Mouse (Mus musculus): ENCODE results near the gene Pgam5. TPM values are rescaled to one million over a fixed set of nuclear protein-coding genes. Genes with fewer than 3 reads are reported as not detected.
A peak's percentile ranks its signal among the peaks of the same experiment; 100 is the strongest.

Pgam5 gene
- polyA plus RNA-seq, 1 experiment from 2014 or later = 87.7 TPM

- H3K9me3 ChIP-seq = no peaks in the 10 kb centered on the region
- H3K4me2 ChIP-seq = peak overlapping the region; percentile 74
- H3K27ac ChIP-seq = peak overlapping the region; percentile 97
- H3K27me3 ChIP-seq = no peaks in the 10 kb centered on the region
- peaks cover 21% of the 10 kb centered on the region for H3K4me1 ChIP-seq (replicated peaks)
- H3K36me3 ChIP-seq = peaks cover 31% of the 10 kb centered on the region
- 10% methylated on average over 8 of the region's 8 CpGs for WGBS
- no peak for ATAC-seq (ENCODE audit: insufficient number of reproducible peaks, insufficient read depth, low FRiP score, low TSS enrichment, low read depth)
- peak overlapping the region; percentile 96 for H3K4me3 ChIP-seq (replicated peaks)
- peak overlapping the region; percentile 92 for H3K9ac ChIP-seq (replicated peaks)
These were observed 39.3 kb downstream of the Pgam5 start for GRCm38 (mm10) chr5:110230401-110230779.

GRCm38 (mm10) chr5:110227336-110227883 lies 42.3 kb downstream of the Pgam5 start:
- Histone ChIP-seq H3K4me1 (replicated peaks) (peaks cover 14% of the 10 kb centered on the region), H3K4me2 (no peak overlapping the region), H3K9me3 (no peaks in the 10 kb centered on the region), H3K4me3 (replicated peaks) (no peak overlapping the region), H3K27me3 (no peaks in the 10 kb centered on the region), H3K27ac (no peak overlapping the region), H3K9ac (replicated peaks) (no peak overlapping the region), H3K36me3 (peaks cover 43% of the 10 kb centered on the region)
- WGBS = 31% methylated on average over 1 of the region's 1 CpGs
- no peak for ATAC-seq (ENCODE audit: insufficient number of reproducible peaks, insufficient read depth, low FRiP score, low TSS enrichment, low read depth)

DNA sequence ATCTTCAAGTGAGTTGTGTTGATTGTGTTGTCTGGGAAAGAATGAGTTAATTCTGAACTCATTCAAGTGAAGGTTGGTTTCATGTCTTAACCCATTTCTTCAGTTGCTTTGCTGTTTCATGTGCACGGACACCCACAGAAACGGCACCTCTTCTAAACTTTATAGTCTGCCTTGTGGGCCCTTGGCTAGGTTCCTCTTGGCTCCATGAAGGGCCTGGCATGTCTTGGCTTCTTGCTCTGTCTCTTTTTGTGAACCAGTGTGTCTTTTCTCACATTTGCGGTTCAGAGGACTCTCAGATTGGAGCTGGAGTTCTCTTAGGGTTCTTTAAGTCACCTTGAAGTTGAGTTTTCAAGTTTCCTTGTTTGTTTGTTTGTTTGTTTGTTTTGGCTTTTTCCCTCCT lies 44.7 kb downstream of the Pgam5 start:
- no peak overlapping the region for H3K9ac ChIP-seq (replicated peaks)
- peaks cover 3% of the 10 kb centered on the region; the same call in 1 of the 2 replicates for H3K4me1 ChIP-seq (replicated peaks)
- H3K9me3 ChIP-seq = no peaks in the 10 kb centered on the region
- peaks cover 66% of the 10 kb centered on the region for H3K36me3 ChIP-seq
- 82% methylated on average over 3 of the region's 3 CpGs for WGBS
- no peak overlapping the region for H3K4me3 ChIP-seq (replicated peaks)
- no peak for ATAC-seq (ENCODE audit: insufficient number of reproducible peaks, insufficient read depth, low FRiP score, low TSS enrichment, low read depth)
- H3K27ac ChIP-seq = no peak overlapping the region
- H3K4me2 ChIP-seq = no peak overlapping the region
- H3K27me3 ChIP-seq = no peaks in the 10 kb centered on the region

DNA sequence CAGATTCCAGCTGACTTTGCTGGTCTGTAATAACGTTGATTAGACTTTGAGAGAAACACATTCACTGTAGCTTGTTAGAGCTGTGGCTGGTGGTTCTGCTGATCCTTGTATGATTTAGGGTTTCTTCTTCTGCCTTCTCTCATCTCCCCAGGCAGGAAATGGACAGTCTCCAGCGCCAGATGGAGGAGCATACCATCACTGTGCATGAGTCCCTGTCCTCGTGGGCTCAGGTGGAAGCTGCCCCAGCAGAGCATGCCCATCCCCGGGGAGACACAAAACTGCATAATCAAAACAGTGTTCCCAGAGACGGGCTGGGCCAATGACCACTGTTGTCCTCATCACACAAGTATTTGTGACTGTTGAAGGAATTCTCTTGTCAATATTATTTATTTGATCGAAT lies 47.0 kb downstream of the Pgam5 start:
- Histone ChIP-seq H3K27me3 (no peaks in the 10 kb centered on the region), H3K27ac (no peak overlapping the region), H3K4me3 (replicated peaks) (no peak overlapping the region), H3K4me2 (no peak overlapping the region), H3K9ac (replicated peaks) (no peak overlapping the region), H3K4me1 (replicated peaks) (no peaks in the 10 kb centered on the region), H3K36me3 (peaks cover 87% of the 10 kb centered on the region), H3K9me3 (no peaks in the 10 kb centered on the region)
- WGBS = 81% methylated on average over 6 of the region's 6 CpGs
- no peak for ATAC-seq (ENCODE audit: insufficient number of reproducible peaks, insufficient read depth, low FRiP score, low TSS enrichment, low read depth)

DNA sequence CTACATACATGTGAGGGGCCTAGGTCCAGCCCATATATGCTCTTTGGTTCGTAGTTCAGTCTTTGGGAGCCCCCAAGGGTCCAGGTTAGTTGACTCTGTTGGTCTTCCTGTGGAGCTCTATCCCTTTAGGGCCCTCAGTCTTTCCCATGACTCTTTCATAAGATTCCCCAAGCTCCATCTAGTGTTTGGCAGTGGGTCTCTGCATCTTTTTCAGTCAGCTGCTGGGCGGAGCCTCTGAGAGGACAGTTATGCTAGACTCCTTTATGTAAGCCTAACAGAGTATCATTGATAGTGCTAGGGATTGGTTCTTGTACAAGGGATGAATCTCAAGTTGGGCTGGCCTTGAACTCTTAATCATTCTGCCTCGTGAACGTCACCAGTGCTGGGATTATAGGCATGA lies 49.4 kb downstream of the Pgam5 start:
- Histone ChIP-seq H3K9ac (replicated peaks) (no peak overlapping the region), H3K4me1 (replicated peaks) (no peaks in the 10 kb centered on the region), H3K4me3 (replicated peaks) (no peak overlapping the region), H3K4me2 (no peak overlapping the region), H3K27ac (no peak overlapping the region), H3K9me3 (no peaks in the 10 kb centered on the region), H3K27me3 (no peaks in the 10 kb centered on the region), H3K36me3 (peaks cover 93% of the 10 kb centered on the region)
- ATAC-seq (ENCODE audit: insufficient number of reproducible peaks, insufficient read depth, low FRiP score, low TSS enrichment, low read depth) = no peak
- 92% methylated on average over 4 of the region's 4 CpGs for WGBS

DNA sequence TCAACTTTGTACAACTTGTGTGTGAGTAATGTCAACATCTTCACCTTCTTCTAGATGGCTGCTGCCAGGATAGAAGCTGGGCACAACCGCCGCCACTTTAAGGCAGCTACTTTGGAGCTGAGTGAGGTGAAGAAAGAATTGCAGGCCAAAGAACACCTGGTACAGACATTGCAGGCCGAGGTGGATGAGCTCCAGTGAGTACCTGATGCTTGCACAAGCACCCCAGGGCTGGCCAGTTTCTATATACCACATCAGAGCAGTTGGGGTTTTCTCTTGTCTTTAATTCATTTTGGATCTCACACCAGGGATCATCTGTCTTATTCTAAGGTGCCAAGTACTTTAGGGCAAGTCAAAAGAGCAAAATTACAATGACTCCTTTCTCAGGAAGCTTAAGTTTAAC lies 52.9 kb downstream of the Pgam5 start:
- H3K9me3 ChIP-seq = no peaks in the 10 kb centered on the region
- 88% methylated on average over 3 of the region's 3 CpGs for WGBS
- H3K36me3 ChIP-seq = peaks cover 98% of the 10 kb centered on the region

GRCm38 (mm10) chr5:110211312-110211711 lies 58.4 kb downstream of the Pgam5 start:
- ATAC-seq (ENCODE audit: insufficient number of reproducible peaks, insufficient read depth, low FRiP score, low TSS enrichment, low read depth) = no peak
- H3K9ac ChIP-seq (replicated peaks) = no peak overlapping the region
- H3K27me3 ChIP-seq = no peaks in the 10 kb centered on the region
- H3K4me2 ChIP-seq = no peak overlapping the region
- no peaks in the 10 kb centered on the region for H3K9me3 ChIP-seq
- H3K4me3 ChIP-seq (replicated peaks) = no peak overlapping the region
- no peaks in the 10 kb centered on the region for H3K4me1 ChIP-seq (replicated peaks)
- no peak overlapping the region for H3K27ac ChIP-seq
- WGBS = 86% methylated on average over 2 of the region's 2 CpGs
- peaks cover 97% of the 10 kb centered on the region for H3K36me3 ChIP-seq

More for the DNA sequence above, 52.9 kb downstream of the Pgam5 start:
- Histone ChIP-seq H3K4me3 (replicated peaks) (no peak overlapping the region), H3K4me2 (no peak overlapping the region), H3K4me1 (replicated peaks) (no peaks in the 10 kb centered on the region), H3K27ac (no peak overlapping the region), H3K9ac (replicated peaks) (no peak overlapping the region), H3K27me3 (no peaks in the 10 kb centered on the region)
- ATAC-seq (ENCODE audit: insufficient number of reproducible peaks, insufficient read depth, low FRiP score, low TSS enrichment, low read depth) = no peak

Other genes starting within 250 kb of the Pgam5 start
- 4.3 and 6.0 TPM in 2 replicates for gene Gm17655, start 197.4 kb downstream of the Pgam5 start, polyA plus RNA-seq (2016; fragmentation: Nextera tagmentation; extraction: Ambion mirVana)
- 1.1 and 1.7 TPM in 2 replicates for gene Gm35315, start 175.5 kb downstream of the Pgam5 start, polyA plus RNA-seq (2016; fragmentation: Nextera tagmentation; extraction: Ambion mirVana)
- gene Plcxd1, start 169.9 kb downstream of the Pgam5 start, polyA plus RNA-seq (2016; fragmentation: Nextera tagmentation; extraction: Ambion mirVana) = 1.8 and 2.0 TPM in 2 replicates
- gene Gtpbp6, start 161.7 kb downstream of the Pgam5 start, polyA plus RNA-seq (2016; fragmentation: Nextera tagmentation; extraction: Ambion mirVana) = 41.7 and 42.5 TPM in 2 replicates
- gene Zfp605, start 159.8 kb downstream of the Pgam5 start, polyA plus RNA-seq (2016; fragmentation: Nextera tagmentation; extraction: Ambion mirVana) = 5.0 and 5.1 TPM in 2 replicates
- gene Chfr, start 134.1 kb downstream of the Pgam5 start, polyA plus RNA-seq (2016; fragmentation: Nextera tagmentation; extraction: Ambion mirVana) = 32.4 and 34.2 TPM in 2 replicates
- gene Golga3, start 93.2 kb downstream of the Pgam5 start, polyA plus RNA-seq (2016; fragmentation: Nextera tagmentation; extraction: Ambion mirVana) = 25.1 and 26.6 TPM in 2 replicates
- 41.3 and 43.2 TPM in 2 replicates for gene Ankle2, start 38.9 kb downstream of the Pgam5 start, polyA plus RNA-seq (2016; fragmentation: Nextera tagmentation; extraction: Ambion mirVana)
- 9.7 and 11.0 TPM in 2 replicates for gene Pxmp2, start 16.3 kb upstream of the Pgam5 start, polyA plus RNA-seq (2016; fragmentation: Nextera tagmentation; extraction: Ambion mirVana)
- gene Pole, start 16.4 kb upstream of the Pgam5 start, polyA plus RNA-seq (2016; fragmentation: Nextera tagmentation; extraction: Ambion mirVana) = 45.2 and 47.7 TPM in 2 replicates
- 0.74 and 1.1 TPM in 2 replicates for gene P2rx2, start 73.3 kb upstream of the Pgam5 start, polyA plus RNA-seq (2016; fragmentation: Nextera tagmentation; extraction: Ambion mirVana)
- not detected in 2 replicates for gene Lrcol1, start 74.8 kb upstream of the Pgam5 start, polyA plus RNA-seq (2016; fragmentation: Nextera tagmentation; extraction: Ambion mirVana)
- gene Fbrsl1, start 178.6 kb upstream of the Pgam5 start, polyA plus RNA-seq (2016; fragmentation: Nextera tagmentation; extraction: Ambion mirVana) = 27.7 and 31.4 TPM in 2 replicates

Measured in limb, embryonic 12.5 days (tissue).